Mouse (Mus musculus): ENCODE measurements at regions not wholly inside any gene's neighbourhood (a gene's known extent, or its start where the extent isn't known, plus 50 kb on each side); places are given as distances from the start of the nearest gene placed in this dataset.

GRCm38 (mm10) chr9:50437830-50438722 is 56.2 kb upstream of the Plet1 start:
- TF ChIP-seq POLR2A (IDR thresholded peaks at IDR 0.05; ENCODE audit: low read depth, low read length) = no peak
- peak; percentile 89 for TF ChIP-seq CTCF (IDR thresholded peaks at IDR 0.05; ENCODE audit: extremely low read depth, insufficient read length, insufficient replicate concordance, low read depth, low read length)

Measured in small intestine, adult 2 months (tissue).